Mouse (Mus musculus): ENCODE results near the gene Plin3. TPM values are rescaled to one million over a fixed set of nuclear protein-coding genes. Genes with fewer than 3 reads are reported as not detected.
"Not testable (repeated sequence)": the region's sequence is repeated elsewhere in the genome, so short reads cannot be mapped to it uniquely, and the experiment has no call there.

Gene Plin3
- total RNA-seq, 2 experiments from 2014 or later = 32.8 to 55.8 TPM

DNA sequence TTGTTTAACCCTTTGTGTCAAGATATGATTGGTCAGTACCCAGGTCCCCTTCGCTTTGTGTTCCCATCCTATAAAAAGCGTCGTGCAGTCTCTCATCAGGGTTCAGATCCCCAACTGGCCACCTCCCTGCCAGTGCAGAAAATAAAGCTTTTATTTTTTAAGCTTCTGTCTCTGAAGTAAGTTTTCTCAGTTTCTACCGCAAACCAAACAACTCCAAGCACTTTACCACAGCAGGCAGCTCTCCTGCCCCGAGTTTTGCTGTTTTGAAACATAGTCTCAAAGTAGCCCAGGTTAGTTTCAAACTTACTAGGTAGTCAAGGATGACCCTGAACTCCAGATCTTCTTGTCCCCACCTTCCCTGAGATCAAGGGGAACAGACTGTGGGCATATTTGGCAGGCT lies 14.3 kb downstream of the Plin3 start:
- no peak for DNase-seq
- intact Hi-C loops (cut with DNase I; ENCODE audit: low total_unique reads) = no loop called here

DNA sequence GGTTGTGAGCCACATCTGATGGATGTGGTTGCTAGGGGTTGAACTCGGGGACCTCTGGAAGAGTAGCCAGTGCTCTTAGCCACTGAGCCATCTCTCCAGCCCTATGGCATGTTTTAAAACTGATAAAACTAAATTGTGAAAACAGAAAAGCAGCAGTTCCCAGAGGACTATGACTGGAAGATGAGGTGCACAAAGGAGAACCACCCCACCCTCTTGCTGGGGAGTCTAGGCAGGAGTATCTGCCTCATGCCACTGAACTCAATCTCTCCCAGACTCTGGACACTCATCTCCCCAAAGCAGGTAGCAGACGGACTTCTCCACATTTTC lies 15.1 kb downstream of the Plin3 start:
- intact Hi-C loops (cut with DNase I; ENCODE audit: low total_unique reads) = no loop called here
- DNase-seq = no peak

DNA sequence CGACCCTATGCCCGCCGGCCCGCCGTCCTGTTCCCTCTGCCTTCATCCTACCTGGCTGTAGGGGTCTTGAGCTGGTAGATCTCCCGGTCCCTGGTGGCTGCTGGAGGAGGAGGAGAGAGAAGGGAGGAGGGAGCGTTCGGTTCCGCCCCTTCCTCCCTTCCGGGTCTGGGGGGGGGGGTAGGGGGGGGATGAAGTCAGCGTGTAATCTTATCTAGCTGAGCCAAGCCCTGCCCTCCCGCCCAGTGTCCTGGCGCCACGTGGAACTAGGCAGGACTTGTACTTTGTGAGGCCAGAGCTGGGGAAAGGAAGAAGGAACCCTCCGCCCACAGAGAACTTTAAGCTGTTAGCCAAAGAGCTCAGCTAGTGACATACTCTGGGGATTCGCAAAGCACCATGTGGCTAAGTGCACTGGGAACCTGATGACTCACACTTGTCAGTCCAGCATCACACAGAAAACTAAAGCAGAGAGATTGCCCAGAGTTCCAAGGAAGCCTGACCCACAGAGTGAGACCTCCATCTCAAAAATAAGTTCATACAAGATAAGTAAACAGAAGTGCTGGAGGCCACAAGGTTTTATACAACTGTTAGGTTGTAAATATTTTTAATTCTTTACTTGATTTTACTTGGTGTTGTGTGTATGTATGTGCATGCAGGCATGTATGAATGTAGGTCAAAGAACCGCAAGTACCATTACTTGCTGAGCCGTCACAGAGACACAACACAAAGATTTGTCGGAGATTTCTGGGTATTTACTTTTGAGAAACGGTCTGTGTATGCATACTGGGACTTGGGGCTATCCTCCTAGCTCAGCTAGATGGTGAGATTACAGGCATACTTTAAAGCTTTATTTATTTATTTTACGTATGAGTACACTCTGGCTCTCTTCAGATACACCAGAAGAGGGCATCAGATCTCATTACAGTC lies 15.8 kb downstream of the Plin3 start, which contains the start of gene Ticam1:
Ticam1 (minus strand) TSS at position 144 of the 924 bp plus-strand sequence.
- DNase-seq = peak; percentile 91
- intact Hi-C loops (cut with DNase I; ENCODE audit: low total_unique reads) = no loop called here

GRCm38 (mm10) chr17:56275842-56276480 lies 16.7 kb downstream of the Plin3 start:
- peak; percentile 38 for DNase-seq
- intact Hi-C loops (cut with DNase I; ENCODE audit: low total_unique reads) = no loop called here

DNA sequence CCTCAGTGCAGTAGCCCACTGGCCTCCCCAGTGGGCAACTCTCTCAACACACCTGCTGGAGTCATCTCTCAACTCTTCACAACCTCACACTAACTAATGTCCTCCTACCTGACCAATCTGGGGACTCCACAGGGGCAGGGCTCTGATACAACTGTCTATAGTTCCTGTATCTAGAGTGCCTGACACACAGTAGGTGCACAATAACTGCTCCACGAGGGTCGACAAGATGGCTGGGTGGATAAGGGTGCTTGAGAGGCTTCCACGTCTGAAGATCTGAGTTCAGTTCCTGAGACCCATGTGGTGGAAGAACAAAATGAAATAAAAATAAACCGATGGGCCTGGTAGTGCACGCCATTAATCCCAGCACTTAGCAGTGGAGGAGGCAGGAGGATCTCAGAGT lies 18.7 kb downstream of the Plin3 start:
- intact Hi-C loops (cut with DNase I; ENCODE audit: low total_unique reads) = no loop called here
- DNase-seq = no peak

- DNase-seq = no peak
- intact Hi-C loops (cut with DNase I; ENCODE audit: low total_unique reads) = no loop called here
These were observed 19.2 kb downstream of the Plin3 start for GRCm38 (mm10) chr17:56273482-56273881.

- intact Hi-C loops (cut with DNase I; ENCODE audit: low total_unique reads) = no loop called here
These were observed 20.0 kb downstream of the Plin3 start for GRCm38 (mm10) chr17:56272644-56273043.

GRCm38 (mm10) chr17:56271609-56272253 lies 20.9 kb downstream of the Plin3 start:
- peak; percentile 9 for DNase-seq

More at GRCm38 (mm10) chr17:56272644-56273043, 20.0 kb downstream of the Plin3 start:
- no peak for DNase-seq

DNA sequence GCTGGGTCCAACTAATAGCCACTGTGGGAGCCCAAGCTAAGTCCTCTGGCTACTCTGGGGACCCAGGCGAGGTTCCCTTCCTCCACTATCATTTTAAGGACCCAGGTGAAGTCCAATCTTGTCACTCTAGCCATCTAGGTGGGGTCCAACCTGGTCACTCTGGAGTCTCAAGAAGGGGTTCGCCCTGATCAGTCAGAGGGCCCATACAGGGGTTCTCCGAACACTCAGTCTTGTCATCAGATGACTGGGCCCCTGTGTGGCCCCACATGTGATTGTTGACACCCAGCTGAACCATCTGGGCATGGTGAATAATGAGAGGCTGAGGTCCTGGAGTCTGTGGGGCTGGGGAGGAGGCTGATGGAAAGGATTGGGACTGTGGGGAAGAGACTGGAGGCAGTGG lies 22.9 kb downstream of the Plin3 start:
- intact Hi-C loops (cut with DNase I; ENCODE audit: low total_unique reads) = no loop called here
- DNase-seq = no peak

More at GRCm38 (mm10) chr17:56271609-56272253, 20.9 kb downstream of the Plin3 start:
- intact Hi-C loops (cut with DNase I; ENCODE audit: low total_unique reads) = no loop called here

DNA sequence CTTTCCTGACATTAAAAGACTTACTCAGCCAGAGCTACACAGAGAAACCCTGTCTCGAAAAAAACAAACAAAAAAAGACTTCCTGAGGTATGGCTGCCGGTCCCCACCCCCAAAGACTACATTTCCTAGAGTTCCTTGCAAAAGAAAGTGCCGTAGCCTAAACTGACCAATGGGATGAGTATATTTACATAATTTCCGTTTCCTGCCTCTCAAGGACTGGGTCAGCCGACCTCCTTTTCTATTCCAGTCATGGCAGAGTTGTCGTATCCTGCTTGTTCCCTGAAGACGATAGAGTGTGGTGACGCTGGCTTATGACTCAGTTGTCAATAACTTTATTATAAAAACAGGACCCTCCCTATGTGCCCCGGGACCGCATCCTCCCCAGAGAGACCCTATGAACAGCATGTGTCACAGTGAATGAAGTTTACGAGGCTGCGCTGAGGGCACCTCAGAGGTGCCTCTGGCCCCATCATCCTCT lies 23.5 kb downstream of the Plin3 start:
- DNase-seq = peak; percentile 47
- intact Hi-C loops (cut with DNase I; ENCODE audit: low total_unique reads) = no loop called here

GRCm38 (mm10) chr17:56266271-56266670 lies 26.4 kb downstream of the Plin3 start:
- intact Hi-C loops (cut with DNase I; ENCODE audit: low total_unique reads) = no loop called here
- DNase-seq = no peak

DNA sequence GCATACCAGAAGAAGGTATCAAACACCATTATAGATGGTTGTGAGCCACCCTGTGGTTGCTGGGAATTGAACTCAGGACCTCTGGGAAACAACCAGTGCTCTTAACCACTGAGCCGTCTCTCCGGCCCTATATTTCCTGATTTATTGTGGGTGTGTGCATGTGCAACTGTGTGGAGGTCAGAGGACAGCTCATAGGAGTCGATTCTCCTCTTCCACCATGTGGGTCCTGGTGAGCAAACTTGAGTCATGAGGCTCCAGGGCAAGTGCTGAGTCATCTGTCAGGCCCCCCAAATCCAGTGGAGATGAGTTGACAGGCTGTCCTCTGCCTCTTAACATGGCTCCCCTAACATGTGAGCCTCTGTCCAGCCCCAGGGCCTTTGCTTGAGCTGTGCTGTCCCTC lies 26.8 kb downstream of the Plin3 start:
- intact Hi-C loops (cut with DNase I; ENCODE audit: low total_unique reads) = no loop called here
- DNase-seq = no peak

GRCm38 (mm10) chr17:56265011-56265410 lies 27.7 kb downstream of the Plin3 start:
- intact Hi-C loops (cut with DNase I; ENCODE audit: low total_unique reads) = no loop called here
- DNase-seq = no peak

GRCm38 (mm10) chr17:56264020-56264419 lies 28.7 kb downstream of the Plin3 start:
- intact Hi-C loops (cut with DNase I; ENCODE audit: low total_unique reads) = no loop called here
- peak; percentile 81 for DNase-seq

GRCm38 (mm10) chr17:56262645-56263094 lies 30.0 kb downstream of the Plin3 start:
- intact Hi-C loops (cut with DNase I; ENCODE audit: low total_unique reads) = no loop called here
- DNase-seq = peak; percentile 69

GRCm38 (mm10) chr17:56261166-56261565 lies 31.5 kb downstream of the Plin3 start:
- DNase-seq = peak; percentile 54
- intact Hi-C loops (cut with DNase I; ENCODE audit: low total_unique reads) = no loop called here

GRCm38 (mm10) chr17:56259301-56260037 lies 33.2 kb downstream of the Plin3 start:
- DNase-seq = no peak
- intact Hi-C loops (cut with DNase I; ENCODE audit: low total_unique reads) = no loop called here

DNA sequence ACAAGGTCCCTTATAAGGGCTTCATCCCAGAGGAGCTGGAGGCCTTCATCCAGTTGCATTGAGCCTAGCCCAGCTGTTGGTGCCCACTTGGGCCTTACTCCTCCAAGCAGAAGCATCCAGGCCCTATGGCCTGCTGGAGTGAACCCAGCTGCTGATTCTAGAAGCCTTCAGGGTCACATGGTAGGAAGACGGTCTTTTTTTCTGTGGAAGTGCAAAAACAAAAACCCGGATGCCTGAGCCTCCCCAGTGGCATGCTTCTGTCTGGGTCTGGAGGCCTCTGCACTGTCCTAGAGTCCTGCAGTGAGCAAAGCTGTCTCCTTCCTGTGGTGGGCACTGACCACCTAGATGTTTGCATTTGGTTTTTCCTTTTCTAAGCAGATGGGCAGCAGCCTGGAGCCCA lies 33.9 kb downstream of the Plin3 start:
- DNase-seq; intact Hi-C loops (cut with DNase I; ENCODE audit: low total_unique reads): not testable (repeated sequence)

DNA sequence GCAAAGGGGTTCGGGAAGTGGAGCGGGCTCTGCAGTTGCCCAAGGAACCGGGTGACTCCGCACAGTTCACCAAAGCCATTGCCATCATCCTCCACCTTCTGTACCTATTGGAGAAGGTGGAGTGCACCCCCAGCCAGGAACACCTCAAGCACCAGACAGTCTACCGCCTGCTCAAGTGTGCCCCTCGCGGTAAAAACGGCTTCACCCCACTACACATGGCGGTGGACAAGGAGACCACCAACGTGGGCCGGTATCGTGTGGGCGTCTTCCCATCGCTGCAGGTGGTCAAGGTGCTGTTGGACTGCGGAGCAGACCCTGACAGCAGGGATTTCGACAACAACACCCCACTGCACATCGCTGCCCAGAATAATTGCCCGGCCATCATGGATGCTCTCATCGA lies 34.4 kb downstream of the Plin3 start:
- DNase-seq; intact Hi-C loops (cut with DNase I; ENCODE audit: low total_unique reads): not testable (repeated sequence)

All from gastrocnemius, postnatal 14 days (tissue).